Mouse (Mus musculus) stomach, embryonic 16.5 days (tissue): ENCODE results near the gene Eci2. TPM values are rescaled to one million over a fixed set of nuclear protein-coding genes. Genes with fewer than 3 reads are reported as not detected.
"Not testable (repeated sequence)": the region's sequence is repeated elsewhere in the genome, so short reads cannot be mapped to it uniquely, and the experiment has no call there.

ENCODE experiments used
- ATAC-seq: fragments of 200-750 bp; cut with Nextera tagmentation; 2 replicates; pipeline ENCODE4 v1.8.0; 2017; ENCODE audit warnings: moderate number of reproducible peaks, moderate TSS enrichment; ENCODE audit not compliant: insufficient read depth, low FRiP score
- H3K27ac ChIP-seq: fragments of 300-500 bp; sonication (generic); 2 replicates; pipeline ENCODE4 v1.5.1; 2014; ENCODE audit warnings: low read length
- H3K27me3 ChIP-seq: fragments of 300-500 bp; sonication (generic); 2 replicates; pipeline ENCODE4 v1.6.1; 2014; ENCODE audit warnings: low read length, control low read depth, mixed read lengths; ENCODE audit not compliant: control insufficient read depth, insufficient read depth
- H3K36me3 ChIP-seq: fragments of 300-500 bp; sonication (generic); 2 replicates; pipeline ENCODE4 v1.6.1; 2014; ENCODE audit warnings: low read length; ENCODE audit not compliant: control insufficient read depth, insufficient read depth
- H3K4me1 ChIP-seq: fragments of 300-500 bp; sonication (generic); 2 replicates; pipeline ENCODE4 v1.6.1; 2014; ENCODE audit warnings: low read length, control low read depth, mixed read lengths; ENCODE audit not compliant: control insufficient read depth, insufficient read depth
- H3K4me2 ChIP-seq: fragments of 300-500 bp; sonication (generic); 2 replicates; pipeline ENCODE4 v1.6.1; 2014; ENCODE audit warnings: low read depth, low read length, mixed read lengths
- H3K4me3 ChIP-seq: fragments of 300-500 bp; sonication (generic); replicated peaks from 2 replicates; pipeline ENCODE4 v1.5.1; 2014; ENCODE audit warnings: mild to moderate bottlenecking, low read length
- H3K9ac ChIP-seq: fragments of 300-500 bp; sonication (generic); 2 replicates; pipeline ENCODE4 v1.6.1; 2014; ENCODE audit warnings: low read length
- H3K9me3 ChIP-seq: fragments of 300-500 bp; sonication (generic); replicated peaks from 2 replicates; pipeline ENCODE4 v1.6.1; 2016; ENCODE audit warnings: low read length, control low read depth; ENCODE audit not compliant: control insufficient read depth
- WGBS: fragments of 180-500 bp; shearing (Covaris S2); extraction: QIAGEN DNeasy Blood & Tissue Kit; methylation state at CpG from one replicate; pipeline ENCODE4 v1.1.7; 2014; 5-methylcytosine and 5-hydroxymethylcytosine counted together
- polyA plus RNA-seq: library from polyadenylated mRNA; unstranded; fragments of >200 nt; fragmentation: Nextera tagmentation; extraction: Ambion mirVana; gene quantifications from 2 replicates; pipeline ENCODE4 v1.2.1, GENCODE M21; 2015

Gene Eci2
- polyA plus RNA-seq, 1 experiment from 2014 or later = 139 TPM

DNA sequence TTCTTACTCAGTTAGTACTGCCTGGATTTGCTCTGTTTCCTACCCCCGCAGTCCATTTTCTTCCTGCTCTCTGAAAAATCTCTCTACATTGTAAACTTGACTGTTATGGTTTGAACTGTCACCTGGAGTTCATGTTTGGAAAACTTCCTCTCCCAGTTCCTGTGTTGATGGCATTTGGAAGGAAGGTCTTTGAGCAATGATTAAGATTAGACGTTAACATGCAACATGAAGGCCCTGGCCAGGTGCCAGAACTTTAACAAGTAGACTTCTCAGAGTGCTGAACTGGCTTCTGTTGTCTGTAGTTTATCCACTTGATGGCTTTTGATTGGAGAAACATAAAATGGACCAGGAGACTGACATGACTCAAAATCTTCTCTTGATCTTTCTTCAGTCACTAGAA is 31.0 kb downstream of the Eci2 start:
- Histone ChIP-seq H3K9ac (no peak overlapping the region), H3K36me3 (no peaks in the 10 kb centered on the region), H3K27me3 (no peaks in the 10 kb centered on the region), H3K4me3 (no peak overlapping the region), H3K9me3 (0 out of 2 replicates have a peak, but pooled peaks cover 2% of the 10 kb centered on the region), H3K27ac (no peak overlapping the region), H3K4me2 (no peak overlapping the region), H3K4me1 (peaks cover 6% of the 10 kb centered on the region)
- ATAC-seq = no peak
- 42% methylated on average over 2 of the region's 2 CpGs for WGBS

DNA sequence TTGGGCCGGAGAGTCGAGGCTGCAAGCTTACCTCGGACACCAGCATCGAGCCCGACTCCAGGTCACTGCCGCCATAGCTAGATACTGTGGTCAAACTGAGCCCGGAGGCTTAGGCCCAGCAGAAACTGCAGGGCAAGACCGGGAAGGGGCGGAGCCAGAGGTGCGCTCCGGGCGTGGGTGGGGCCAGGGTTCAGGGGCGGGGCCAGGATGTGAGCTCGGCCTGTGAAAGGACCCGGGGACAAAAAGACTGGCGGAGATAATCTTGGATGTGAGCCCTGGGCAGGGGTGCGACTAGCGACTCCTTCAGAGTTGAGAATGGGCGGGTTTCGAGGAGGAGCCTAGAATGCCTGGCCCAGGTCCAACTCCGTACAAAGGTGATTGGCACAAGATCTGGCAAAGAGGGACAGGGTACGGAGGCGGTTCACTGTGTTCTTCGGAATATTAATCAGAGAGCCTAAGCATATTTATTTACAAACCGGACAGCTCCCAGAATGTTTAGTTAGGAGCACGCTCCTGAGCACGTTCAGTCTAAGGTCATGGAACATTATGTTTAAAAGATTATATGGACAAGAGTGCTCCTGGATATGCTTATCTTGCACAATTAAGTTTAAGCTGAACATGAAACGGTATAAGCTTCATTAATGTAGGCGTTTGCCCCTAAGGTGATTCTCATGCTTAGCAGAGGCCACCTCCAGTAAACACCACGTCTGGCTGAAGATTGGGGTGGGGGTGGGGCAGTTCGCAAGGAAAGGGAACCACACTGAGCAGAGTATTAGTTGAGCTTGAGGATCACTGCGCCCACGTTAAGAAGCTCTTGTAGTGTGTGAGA is 32.7 kb downstream of the Eci2 start:
- no peaks in the 10 kb centered on the region for H3K36me3 ChIP-seq
- under 1% methylated on average over 33 of the region's 33 CpGs for WGBS
- no peaks in the 10 kb centered on the region for H3K27me3 ChIP-seq
- peak overlapping the region; percentile 81 for H3K9ac ChIP-seq
- peak overlapping the region; percentile 76 for H3K27ac ChIP-seq
- peak; percentile 97 for ATAC-seq
- H3K4me1 ChIP-seq = peaks cover 6% of the 10 kb centered on the region
- H3K4me2 ChIP-seq = peak overlapping the region; percentile 56
- 0 out of 2 replicates have a peak, but pooled peaks cover 2% of the 10 kb centered on the region for H3K9me3 ChIP-seq
- H3K4me3 ChIP-seq = peak overlapping the region; percentile 53

DNA sequence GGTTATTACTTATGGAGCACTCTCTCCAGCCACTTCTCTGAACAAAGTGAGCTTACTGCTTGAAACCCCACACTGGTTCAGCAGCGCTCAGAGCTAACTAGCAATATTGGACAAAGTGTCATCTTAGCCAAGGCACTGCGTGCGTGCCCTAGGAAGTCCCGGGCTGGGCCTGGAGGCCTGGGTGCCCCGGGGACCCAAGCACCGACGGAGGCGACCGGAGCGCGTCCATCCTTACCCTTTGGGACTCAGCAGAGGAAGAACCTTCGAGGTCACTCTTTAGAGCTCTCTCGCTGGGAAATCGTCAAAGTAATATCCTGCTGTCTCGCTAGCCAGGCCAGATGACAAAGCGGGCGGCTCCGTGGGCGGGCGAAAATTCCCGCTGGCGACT is 33.3 kb downstream of the Eci2 start:
- Histone ChIP-seq H3K4me3 (peak overlapping the region; percentile 53), H3K9me3 (0 out of 2 replicates have a peak, but pooled peaks cover under 1% of the 10 kb centered on the region), H3K27me3 (no peaks in the 10 kb centered on the region), H3K36me3 (peaks cover 3% of the 10 kb centered on the region; the same call in 1 of the 2 replicates), H3K4me1 (peaks cover 6% of the 10 kb centered on the region), H3K4me2 (peak overlapping the region; percentile 56), H3K9ac (peak overlapping the region; percentile 81), H3K27ac (peak overlapping the region; percentile 76)
- peak; percentile 52 for ATAC-seq
- WGBS = under 1% methylated on average over 22 of the region's 22 CpGs

DNA sequence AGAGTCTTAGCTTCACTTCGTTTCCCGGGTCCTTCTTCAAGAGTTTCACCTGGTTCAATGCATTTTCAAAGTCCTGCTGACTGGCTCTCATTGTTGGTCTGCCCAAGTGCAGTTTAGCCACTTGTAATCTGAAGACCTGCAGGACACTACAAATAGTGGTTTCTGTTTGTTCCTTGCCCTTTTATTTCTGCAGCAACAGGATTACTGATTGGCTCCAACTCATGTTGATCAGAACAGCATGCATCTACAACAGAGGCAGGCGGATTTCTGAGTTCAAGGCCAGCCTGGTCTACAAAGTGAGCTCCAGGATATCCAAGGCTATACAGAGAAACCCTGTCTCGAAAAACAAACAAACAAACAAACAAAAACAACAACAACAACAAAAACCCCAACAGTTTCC is 33.8 kb downstream of the Eci2 start:
- Histone ChIP-seq H3K27me3 (no peaks in the 10 kb centered on the region), H3K4me1 (peaks cover 6% of the 10 kb centered on the region), H3K9me3 (no peaks in the 10 kb centered on the region), H3K27ac (peak overlapping the region; percentile 76), H3K4me2 (peak overlapping the region; percentile 56), H3K4me3 (peak overlapping the region; percentile 53), H3K36me3 (peaks cover 5% of the 10 kb centered on the region; the same call in 1 of the 2 replicates), H3K9ac (peak overlapping the region; percentile 81)
- 62% methylated on average over 4 of the region's 4 CpGs for WGBS
- no peak for ATAC-seq

DNA sequence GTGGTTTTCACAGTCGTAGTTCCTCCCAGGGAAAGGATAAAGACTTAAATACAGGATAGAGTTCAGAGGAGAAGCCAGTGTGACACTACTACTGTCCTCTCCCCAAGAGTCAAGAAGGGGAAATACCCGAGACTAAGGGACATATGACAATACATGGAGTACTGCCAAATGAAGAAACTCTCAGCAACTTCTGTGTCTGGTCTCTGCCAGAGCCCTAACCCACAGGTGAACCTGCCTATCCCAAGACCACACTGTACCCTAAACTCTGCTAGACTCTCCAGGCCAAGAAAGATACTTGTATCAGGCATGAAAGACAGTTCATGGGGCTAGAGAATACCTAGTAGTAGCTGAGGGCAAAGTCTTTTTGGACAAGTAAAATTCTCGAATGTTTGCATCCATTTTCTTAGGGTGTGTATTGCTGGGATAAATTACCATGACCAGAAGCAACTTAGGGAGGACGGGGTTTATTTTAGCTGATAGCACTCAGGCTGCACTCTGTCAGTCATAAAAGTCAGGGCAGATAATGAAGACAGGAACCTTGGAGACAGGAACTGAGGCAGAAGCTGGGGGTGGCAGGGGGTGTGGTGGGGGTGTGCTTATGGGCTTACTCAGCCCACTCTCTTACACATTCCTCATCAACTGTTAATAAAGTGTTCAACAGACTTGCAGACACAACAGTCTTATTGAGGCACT is 35.2 kb downstream of the Eci2 start:
- H3K4me1 ChIP-seq = peaks cover 6% of the 10 kb centered on the region
- ATAC-seq = no peak
- peaks cover 5% of the 10 kb centered on the region; the same call in 1 of the 2 replicates for H3K36me3 ChIP-seq
- no peak overlapping the region for H3K27ac ChIP-seq
- H3K9me3 ChIP-seq = no peaks in the 10 kb centered on the region
- no peak overlapping the region for H3K4me2 ChIP-seq
- 62% methylated on average over 4 of the region's 4 CpGs for WGBS
- H3K27me3 ChIP-seq = no peaks in the 10 kb centered on the region
- H3K9ac ChIP-seq = no peak overlapping the region
- H3K4me3 ChIP-seq = no peak overlapping the region

DNA sequence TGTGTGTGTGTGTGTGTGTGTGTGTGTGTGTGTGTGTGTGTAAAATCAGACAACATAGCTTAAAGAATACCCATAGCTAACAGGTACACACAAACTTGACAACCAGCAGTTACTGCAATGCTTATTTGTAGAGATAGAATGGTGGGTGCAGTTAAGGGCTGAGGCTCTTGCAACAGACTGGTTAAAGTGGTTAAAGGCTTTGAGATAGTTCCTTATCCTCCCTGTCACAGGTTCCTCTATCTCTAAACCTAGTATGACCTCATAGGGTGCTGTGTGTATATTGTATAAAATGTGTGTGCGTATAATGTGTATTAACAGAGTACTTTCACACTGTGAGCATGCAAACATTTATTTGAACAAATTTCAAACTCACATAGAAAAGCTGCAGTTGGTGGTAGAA is 43.4 kb downstream of the Eci2 start:
- H3K27me3 ChIP-seq, H3K9ac ChIP-seq, H3K4me3 ChIP-seq, ATAC-seq, H3K9me3 ChIP-seq, H3K4me2 ChIP-seq, H3K27ac ChIP-seq, H3K4me1 ChIP-seq: not testable (repeated sequence)
- peaks cover 19% of the 10 kb centered on the region for H3K36me3 ChIP-seq
- 95% methylated on average over 1 of the region's 1 CpGs for WGBS

DNA sequence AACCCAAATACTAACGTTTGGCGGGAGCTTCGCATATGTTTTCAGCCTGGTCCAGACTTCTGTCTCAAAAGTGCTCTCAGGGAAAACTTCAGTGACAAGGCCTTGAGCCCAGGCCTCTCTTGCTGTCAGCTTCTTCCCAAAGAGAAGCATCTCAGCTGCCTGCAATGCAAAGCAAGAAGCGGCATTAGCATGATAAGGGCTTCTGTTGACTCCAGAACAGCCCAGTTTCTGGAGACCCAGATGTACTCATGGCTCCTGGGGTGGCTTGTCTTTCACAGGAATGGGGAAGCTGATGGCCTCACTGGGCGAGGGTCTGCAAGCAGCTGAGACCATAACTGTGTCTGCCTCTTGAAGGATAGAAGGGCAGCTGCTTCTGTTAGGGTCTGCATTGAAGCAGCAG is 48.3 kb downstream of the Eci2 start:
- not testable (repeated sequence) for H3K9me3 ChIP-seq, H3K4me2 ChIP-seq, H3K27ac ChIP-seq, ATAC-seq, H3K27me3 ChIP-seq, H3K9ac ChIP-seq, H3K4me1 ChIP-seq, H3K4me3 ChIP-seq
- 76% methylated on average over 5 of the region's 5 CpGs for WGBS
- peaks cover 26% of the 10 kb centered on the region for H3K36me3 ChIP-seq

DNA sequence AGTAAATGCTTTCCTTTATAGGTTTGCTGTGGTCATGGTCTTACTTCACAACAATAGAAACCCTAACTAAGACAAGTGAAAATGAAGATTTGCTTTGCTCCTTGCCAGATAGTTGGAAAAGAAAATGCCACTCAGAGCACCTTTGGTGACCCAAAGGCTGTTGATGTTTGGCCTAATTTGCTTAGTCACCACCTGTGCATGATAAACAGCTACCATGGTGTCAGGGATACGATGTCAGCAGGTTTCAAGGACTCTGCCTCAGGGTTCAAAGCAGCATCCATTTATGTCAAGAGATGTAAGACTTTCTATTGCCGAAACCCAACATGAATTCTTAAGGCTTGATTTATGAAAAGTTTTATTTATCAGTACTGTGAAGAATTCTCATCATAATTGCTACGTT is 49.5 kb downstream of the Eci2 start:
- Histone ChIP-seq H3K27ac (no peak overlapping the region), H3K36me3 (peaks cover 26% of the 10 kb centered on the region), H3K4me2 (no peak overlapping the region), H3K27me3 (no peaks in the 10 kb centered on the region), H3K4me1 (no peaks in the 10 kb centered on the region), H3K4me3 (no peak overlapping the region), H3K9me3 (no peaks in the 10 kb centered on the region), H3K9ac (no peak overlapping the region)
- no peak for ATAC-seq
- 89% methylated on average over 3 of the region's 3 CpGs for WGBS

DNA sequence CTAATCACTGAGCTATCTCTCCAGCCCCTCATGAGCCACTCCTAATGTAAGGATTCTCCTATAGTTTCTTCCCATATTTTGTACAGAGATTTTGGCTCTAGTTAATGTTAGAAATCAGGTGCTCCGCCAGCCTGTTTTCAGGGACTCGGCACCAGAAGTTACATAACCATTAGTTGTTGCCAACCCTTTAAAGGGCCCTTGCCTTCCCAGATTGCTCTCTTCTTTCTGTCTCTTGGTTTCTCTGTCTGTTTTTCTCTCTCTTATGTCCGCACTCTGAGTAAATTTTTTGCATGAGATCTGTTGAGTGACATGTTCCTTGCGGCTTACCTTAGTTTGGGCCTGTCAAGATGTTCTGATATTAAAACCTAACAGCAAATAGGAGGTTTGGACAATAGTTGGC is 50.8 kb downstream of the Eci2 start:
- Histone ChIP-seq H3K4me3 (no peak overlapping the region), H3K27ac (no peak overlapping the region), H3K27me3 (no peaks in the 10 kb centered on the region), H3K4me1 (no peaks in the 10 kb centered on the region), H3K36me3 (peaks cover 26% of the 10 kb centered on the region), H3K9me3 (no peaks in the 10 kb centered on the region), H3K9ac (no peak overlapping the region), H3K4me2 (no peak overlapping the region)
- ATAC-seq = no peak
- WGBS = 92% methylated on average over 4 of the region's 4 CpGs
